Mouse (Mus musculus) embryonic facial prominence, embryonic 14.5 days (tissue): ENCODE data around the gene Neurog2. TPM values are rescaled to one million over a fixed set of nuclear protein-coding genes. Genes with fewer than 3 reads are reported as not detected.

Experiments
- ATAC-seq: fragments of 200-750 bp; cut with Nextera tagmentation; 2 replicates; pipeline ENCODE4 v1.8.0; 2017; ENCODE audit warnings: low read depth, moderate number of reproducible peaks, moderate TSS enrichment
- DNase-seq: peaks from one replicate; pipeline ENCODE4 v3.0.0-alpha.2; 2015; ENCODE audit warnings: low spot score
- H3K27ac ChIP-seq: fragments of 300-500 bp; sonication (generic); replicated peaks from 2 replicates; pipeline ENCODE4 v1.5.1; 2014; ENCODE audit warnings: low read depth, mild to moderate bottlenecking, low read length, moderate library complexity
- H3K27me3 ChIP-seq: fragments of 300-500 bp; sonication (generic); replicated peaks from 2 replicates; pipeline ENCODE4 v1.6.1; 2014; ENCODE audit warnings: low read length; ENCODE audit not compliant: control insufficient read depth, insufficient read depth
- H3K36me3 ChIP-seq: fragments of 300-500 bp; sonication (generic); 2 replicates; pipeline ENCODE4 v1.6.1; 2014; ENCODE audit warnings: low read length, mixed read lengths; ENCODE audit not compliant: control insufficient read depth, insufficient read depth
- H3K4me1 ChIP-seq: fragments of 300-500 bp; sonication (generic); 2 replicates; pipeline ENCODE4 v1.6.1; 2014; ENCODE audit warnings: antibody characterized with exemption, low read length; ENCODE audit not compliant: control insufficient read depth, insufficient read depth
- H3K4me2 ChIP-seq: fragments of 300-500 bp; sonication (generic); 2 replicates; pipeline ENCODE4 v1.6.1; 2014; ENCODE audit warnings: low read depth, mild to moderate bottlenecking, low read length, moderate library complexity, mixed read lengths
- H3K4me3 ChIP-seq: fragments of 300-500 bp; sonication (generic); 2 replicates; pipeline ENCODE4 v1.5.1; 2014; ENCODE audit warnings: low read depth, mild to moderate bottlenecking, low read length
- H3K9ac ChIP-seq: fragments of 300-500 bp; sonication (generic); 2 replicates; pipeline ENCODE4 v1.6.1; 2014; ENCODE audit warnings: low read depth, mild to moderate bottlenecking, low read length, moderate library complexity, mixed read lengths
- H3K9me3 ChIP-seq: fragments of 300-500 bp; sonication (generic); 2 replicates; pipeline ENCODE4 v1.6.1; 2016; ENCODE audit warnings: low read length; ENCODE audit not compliant: control insufficient read depth
- WGBS: fragments of 180-500 bp; shearing (Covaris S2); extraction: QIAGEN DNeasy Blood & Tissue Kit; methylation state at CpG from one replicate; pipeline ENCODE4 v1.1.7; 2014; 5-methylcytosine and 5-hydroxymethylcytosine counted together
- polyA plus RNA-seq: library from polyadenylated mRNA; unstranded; fragments of >200 nt; fragmentation: Nextera tagmentation; extraction: Ambion mirVana; gene quantifications from 2 replicates; pipeline ENCODE4 v1.2.1, GENCODE M21; 2014

The Neurog2 gene
- polyA plus RNA-seq, 1 experiment from 2014 or later = not detected

- Histone ChIP-seq H3K9ac (no peak overlapping the region), H3K4me1 (no peaks in the 10 kb centered on the region), H3K4me3 (no peak overlapping the region), H3K36me3 (no peaks in the 10 kb centered on the region), H3K27ac (no peak overlapping the region), H3K9me3 (no peaks in the 10 kb centered on the region), H3K27me3 (no peaks in the 10 kb centered on the region), H3K4me2 (no peak overlapping the region)
- no peak for ATAC-seq
- no peak for DNase-seq
- 89% methylated on average over 15 of the region's 15 CpGs for WGBS
Measured at GRCm38 (mm10) chr3:127679703-127680102, 46.8 kb downstream of the Neurog2 start.

Other genes starting within 250 kb of the Neurog2 start
- gene Ank2, start 133.8 kb upstream of the Neurog2 start, polyA plus RNA-seq = 48.3 and 52.2 TPM in 2 replicates
- 49.9 and 53.8 TPM in 2 replicates for gene Larp7, start 79.8 kb upstream of the Neurog2 start, polyA plus RNA-seq
- gene Zgrf1, start 79.6 kb upstream of the Neurog2 start, polyA plus RNA-seq = 6.1 and 6.5 TPM in 2 replicates
- gene Alpk1, start 147.4 kb downstream of the Neurog2 start, polyA plus RNA-seq = 1.2 and 1.3 TPM in 2 replicates
- gene Tifa, start 156.7 kb downstream of the Neurog2 start, polyA plus RNA-seq = 4.2 and 5.6 TPM in 2 replicates
- 36.2 and 40.9 TPM in 2 replicates for gene Ap1ar, start 204.4 kb downstream of the Neurog2 start, polyA plus RNA-seq